In genomic region chr15:101295616-101296015, GRCm38 (mm10) we compare ENCODE assay signal across 21 mouse cellular contexts. TPM values are rescaled to one million over a fixed set of nuclear protein-coding genes. Genes with fewer than 3 reads are reported as not detected.
A peak's percentile ranks its signal among the peaks of the same experiment; 100 is the strongest.
DNase-seq lines count a peak whose midpoint lies in the region; ATAC-seq and TF ChIP-seq lines count a peak whose summit lies in the region.
"Had no signal": no experiment of that assay in that cellular context is flagged by ENCODE, and none has a peak within 500 bp of the region (broad histone marks: within the 10 kb centered on the region; RNA-seq: fewer than 3 reads in every experiment).

No protein-coding gene starts in this region.

- no peaks in the 10 kb centered on the region for H3K36me3 ChIP-seq in heart, adult 2 months (ENCODE audit: control insufficient read depth, insufficient read depth, low read length)
- peaks cover 26% of the 10 kb centered on the region for H3K36me3 ChIP-seq in kidney, embryonic 15.5 days
- peaks cover 4% of the 10 kb centered on the region for H3K36me3 ChIP-seq in lung, postnatal 0 days (ENCODE audit: insufficient read depth, low read length)
- peaks cover 8% of the 10 kb centered on the region for H3K36me3 ChIP-seq in stomach, embryonic 15.5 days

- H3K4me2 ChIP-seq in kidney, embryonic 15.5 days = peak overlapping the region; percentile 57; the same call in 1 of the 2 replicates
- H3K4me2 ChIP-seq in lung, postnatal 0 days (replicated peaks; ENCODE audit: low read depth, low read length) = no peak overlapping the region; the same call in 1 of the 2 replicates
- H3K4me2 ChIP-seq in stomach, embryonic 15.5 days = no peak overlapping the region
- H3K4me2 ChIP-seq: embryonic facial prominence, embryonic 13.5 days; hindbrain, embryonic 12.5 days; limb, embryonic 12.5 days; midbrain, embryonic 12.5 days had no signal

- H3K9ac ChIP-seq in heart, adult 2 months (ENCODE audit: low read depth, low read length) = no peak overlapping the region
- H3K9ac ChIP-seq in kidney, embryonic 15.5 days = no peak overlapping the region
- H3K9ac ChIP-seq in lung, postnatal 0 days (replicated peaks; ENCODE audit: low read depth) = no peak overlapping the region
- no peak overlapping the region for H3K9ac ChIP-seq in stomach, embryonic 15.5 days
- H3K9ac ChIP-seq: embryonic facial prominence, embryonic 13.5 days; hindbrain, embryonic 12.5 days; limb, embryonic 12.5 days; liver, embryonic 14.5 days; midbrain, embryonic 12.5 days had no signal

- H3K27ac ChIP-seq in heart, adult 2 months = peak overlapping the region; percentile 7
- H3K27ac ChIP-seq in kidney, embryonic 15.5 days = peak overlapping the region; percentile 91
- H3K27ac ChIP-seq in lung, postnatal 0 days (ENCODE audit: low read length) = peak overlapping the region; percentile 66
- peak overlapping the region; percentile 76; the same call in 1 of the 2 replicates for H3K27ac ChIP-seq in stomach, embryonic 15.5 days
- H3K27ac ChIP-seq: embryonic facial prominence, embryonic 13.5 days; hindbrain, embryonic 12.5 days; limb, embryonic 12.5 days; liver, embryonic 14.5 days; macrophage; midbrain, embryonic 12.5 days had no signal

- peaks cover 10% of the 10 kb centered on the region for H3K4me1 ChIP-seq in heart, adult 2 months (ENCODE audit: control insufficient read depth, insufficient read depth, low read length)
- H3K4me1 ChIP-seq in kidney, embryonic 15.5 days = peaks cover 55% of the 10 kb centered on the region
- H3K4me1 ChIP-seq in lung, postnatal 0 days (ENCODE audit: insufficient read depth, low read depth, low read length) = no peaks in the 10 kb centered on the region
- peaks cover 32% of the 10 kb centered on the region for H3K4me1 ChIP-seq in stomach, embryonic 15.5 days

- no peak for TF ChIP-seq EP300 in heart, adult 2 months (IDR thresholded peaks at IDR 0.05; ENCODE audit: insufficient read depth, low read depth, low read length)
- TF ChIP-seq EP300 in lung, postnatal 0 days (IDR thresholded peaks at IDR 0.05) = no peak

- ATAC-seq in kidney, embryonic 15.5 days (replicated peaks; ENCODE audit: low FRiP score) = no peak
- ATAC-seq in lung, postnatal 0 days = peak; percentile 5; the same call in 1 of the 2 replicates
- ATAC-seq in stomach, embryonic 15.5 days (ENCODE audit: insufficient read depth, low FRiP score, low read depth) = no peak
- ATAC-seq: forebrain, embryonic 14.5 days had no signal

- H3K79me2 ChIP-seq in heart, adult 2 months (replicated peaks; ENCODE audit: control insufficient read depth, insufficient read depth, low read length) = no peaks in the 10 kb centered on the region

- DNase-seq in heart, adult 2 months = no peak
- no peak for DNase-seq in heart, adult 9 months (ENCODE audit: low spot score in 2 of 2)
- no peak for DNase-seq in kidney, postnatal 10 days
- DNase-seq in lung, postnatal 0 days (ENCODE audit: low spot score) = no peak
- no peak for DNase-seq in lung, postnatal 14 days
- no peak for DNase-seq in liver
- DNase-seq: adrenal gland, postnatal 14 days; cerebellum, postnatal 10 days; gastrocnemius, postnatal 14 days; thymus, adult 2 months had no signal

- WGBS in heart, adult 2 months = 90% methylated on average over 10 of the region's 10 CpGs
- WGBS in kidney, embryonic 15.5 days = 86% methylated on average over 10 of the region's 10 CpGs
- WGBS in lung, postnatal 0 days = 65% methylated on average over 10 of the region's 10 CpGs
- 88% methylated on average over 10 of the region's 10 CpGs for WGBS in stomach, embryonic 15.5 days

- TF ChIP-seq CTCF in heart, adult 2 months (IDR thresholded peaks at IDR 0.05) = no peak
- TF ChIP-seq CTCF in lung, postnatal 0 days (IDR thresholded peaks at IDR 0.05) = no peak

- intact Hi-C loops in heart, adult 2 months (cut with DNase I) = no loop called here

- no peaks in the 10 kb centered on the region for H3K9me3 ChIP-seq in kidney, embryonic 15.5 days (replicated peaks)
- no peaks in the 10 kb centered on the region for H3K9me3 ChIP-seq in lung, postnatal 0 days (ENCODE audit: low read length)
- H3K9me3 ChIP-seq in stomach, embryonic 15.5 days = no peaks in the 10 kb centered on the region
- H3K9me3 ChIP-seq: embryonic facial prominence, embryonic 13.5 days; hindbrain, embryonic 12.5 days; limb, embryonic 12.5 days; midbrain, embryonic 12.5 days had no signal

- no peak for TF ChIP-seq POLR2A in heart, adult 2 months (IDR thresholded peaks at IDR 0.05; ENCODE audit: insufficient read depth, low read depth, low read length)

- H3K27me3 ChIP-seq in heart, adult 2 months (ENCODE audit: control insufficient read depth, insufficient read depth, low read length) = no peaks in the 10 kb centered on the region
- H3K27me3 ChIP-seq in kidney, embryonic 15.5 days = no peaks in the 10 kb centered on the region
- no peaks in the 10 kb centered on the region for H3K27me3 ChIP-seq in lung, postnatal 0 days (replicated peaks; ENCODE audit: insufficient read depth, low read length)
- no peaks in the 10 kb centered on the region for H3K27me3 ChIP-seq in stomach, embryonic 15.5 days (replicated peaks)
- H3K27me3 ChIP-seq: embryonic facial prominence, embryonic 13.5 days; hindbrain, embryonic 12.5 days; limb, embryonic 12.5 days had no signal

- H3K4me3 ChIP-seq in heart, adult 2 months = no peak overlapping the region
- no peak overlapping the region for H3K4me3 ChIP-seq in kidney, embryonic 15.5 days (replicated peaks)
- no peak overlapping the region for H3K4me3 ChIP-seq in lung, postnatal 0 days (ENCODE audit: low read depth, low read length)
- no peak overlapping the region for H3K4me3 ChIP-seq in stomach, embryonic 15.5 days (replicated peaks)
- H3K4me3 ChIP-seq: embryonic facial prominence, embryonic 13.5 days; hindbrain, embryonic 12.5 days; limb, embryonic 12.5 days; midbrain, embryonic 12.5 days had no signal

RNA-seq across cellular contexts. Expression of gene 6030408B16Rik, which starts 2.6 kb away (rescaled TPM):
- total RNA-seq in heart, adult 2 months (2021) = 1 to 10 TPM in 1 of 2 experiments, under 1 TPM in 1; 0.70 to 1.1 TPM
- polyA plus RNA-seq in heart, adult 2 months (2012; rRNA removed) = 2.5 and 6.3 TPM in 2 replicates
- 18.1 and 19.9 TPM in 2 replicates for polyA plus RNA-seq in kidney, embryonic 15.5 days (2015; fragmentation: Nextera tagmentation; extraction: Ambion mirVana)
- 74.9 and 82.4 TPM in 2 replicates for polyA plus RNA-seq in lung, postnatal 0 days (2015; fragmentation: Nextera tagmentation; extraction: Ambion mirVana)
- 9.5 and 11.6 TPM in 2 replicates for polyA plus RNA-seq in stomach, embryonic 15.5 days (2015; fragmentation: Nextera tagmentation; extraction: Ambion mirVana)
- total RNA-seq: G1E; layer of hippocampus, postnatal 10 days had no signal
- polyA plus RNA-seq: G1E, macrophage had no signal

RNA-seq across cellular contexts. Expression of gene Atg101, which starts 11.5 kb away (rescaled TPM):
- 10 to 100 TPM; 21.2 to 22.4 TPM for total RNA-seq in heart, adult 2 months (2021)
- 26.4 and 29.3 TPM in 2 replicates for polyA plus RNA-seq in heart, adult 2 months (2012; rRNA removed)
- 75.0 and 80.1 TPM in 2 replicates for polyA plus RNA-seq in kidney, embryonic 15.5 days (2015; fragmentation: Nextera tagmentation; extraction: Ambion mirVana)
- 73.1 and 74.2 TPM in 2 replicates for polyA plus RNA-seq in lung, postnatal 0 days (2015; fragmentation: Nextera tagmentation; extraction: Ambion mirVana)
- polyA plus RNA-seq in stomach, embryonic 15.5 days (2015; fragmentation: Nextera tagmentation; extraction: Ambion mirVana) = 66.0 and 66.4 TPM in 2 replicates

RNA-seq across cellular contexts. Expression of gene Nr4a1, which starts 41.5 kb away (rescaled TPM):
- total RNA-seq in heart, adult 2 months (2021) = 10 to 100 TPM; 12.1 to 45.3 TPM
- polyA plus RNA-seq in heart, adult 2 months (2012; rRNA removed) = 17.0 and 23.8 TPM in 2 replicates
- polyA plus RNA-seq in kidney, embryonic 15.5 days (2015; fragmentation: Nextera tagmentation; extraction: Ambion mirVana) = 9.8 and 10.0 TPM in 2 replicates
- polyA plus RNA-seq in lung, postnatal 0 days (2015; fragmentation: Nextera tagmentation; extraction: Ambion mirVana) = 7.8 and 11.8 TPM in 2 replicates
- polyA plus RNA-seq in stomach, embryonic 15.5 days (2015; fragmentation: Nextera tagmentation; extraction: Ambion mirVana) = 10.6 and 11.2 TPM in 2 replicates
- total RNA-seq: G1E had no signal

Comparison
In these comparisons a context has a peak if more than half of its experiments do, and no peak if none do; other contexts are left out.
1. H3K27ac ChIP-seq: peak in every context shown above with its lines; median percentile 91 in kidney, embryonic 15.5 days; 76 in stomach, embryonic 15.5 days; 66 in lung, postnatal 0 days; 7 in heart, adult 2 months.